Mouse (Mus musculus) E14TG2a.4 (cell line): ENCODE measurements around the gene Lars2.
A peak's percentile ranks its signal among the peaks of the same experiment; 100 is the strongest.

Experiments
- H3K27me3 ChIP-seq: 2 replicates; pipeline ENCODE4 v1.6.1; 2014; ENCODE audit warnings: low read length, control low read depth; ENCODE audit not compliant: insufficient read depth
- H3K36me3 ChIP-seq: 2 replicates; pipeline ENCODE4 v1.6.1; 2014; ENCODE audit warnings: low read length, control low read depth; ENCODE audit not compliant: insufficient read depth
- H3K4me1 ChIP-seq: replicated peaks from 2 replicates; pipeline ENCODE4 v1.6.1; 2014; ENCODE audit warnings: low read depth, low read length, control low read depth
- H3K4me3 ChIP-seq: replicated peaks from 2 replicates; pipeline ENCODE4 v1.5.1; 2014; ENCODE audit warnings: mild to moderate bottlenecking, low read length
- H3K9me3 ChIP-seq: 2 replicates; pipeline ENCODE4 v1.6.1; 2014; ENCODE audit warnings: low read length, control low read depth
- CTCF ChIP-seq: conservative IDR thresholded peaks from 2 replicates; pipeline ENCODE4 v1.5.1; 2014; ENCODE audit warnings: low read length
- NANOG ChIP-seq: IDR thresholded peaks from 2 replicates; pipeline ENCODE4 v1.6.1; 2014; ENCODE audit warnings: borderline replicate concordance, low read length, mixed read lengths
- POU5F1 ChIP-seq: IDR thresholded peaks from 2 replicates; pipeline ENCODE4 v1.6.1; 2014; ENCODE audit warnings: low read length, borderline replicate concordance

Gene Lars2

DNA sequence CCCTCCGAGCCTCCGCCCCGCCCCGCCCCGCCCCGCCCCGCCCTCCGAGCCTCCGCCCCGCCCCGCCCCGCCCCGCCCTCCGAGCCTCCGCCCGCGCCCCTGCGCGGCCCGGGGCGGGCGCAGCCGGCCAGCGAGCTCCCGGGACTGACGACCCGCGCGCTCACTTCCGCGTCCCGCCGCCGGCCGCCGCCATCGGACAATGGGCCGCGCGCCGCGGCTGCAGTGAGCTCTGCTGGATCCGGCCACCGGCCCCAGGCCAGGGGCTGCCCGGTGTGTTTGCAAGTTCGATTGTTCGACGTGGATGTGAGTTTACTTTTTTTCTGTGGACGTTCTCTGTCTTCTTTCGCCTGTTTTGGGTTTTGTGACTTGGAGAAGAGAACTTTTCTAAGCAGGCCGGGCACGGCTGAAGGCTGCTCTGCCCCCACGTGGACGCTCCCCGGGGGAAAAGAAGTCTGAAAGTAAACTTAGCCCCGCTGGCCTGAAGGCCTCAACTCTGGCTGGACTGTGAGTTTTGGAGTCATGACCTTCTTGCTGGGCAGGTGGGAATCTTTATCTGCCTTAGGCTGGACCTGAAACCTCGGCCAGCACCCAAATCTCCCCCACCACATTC, 112.0 kb downstream of the Lars2 start, which contains the start of gene Limd1:
TSS of gene Limd1 (plus strand) at position 121 of the 610 bp plus-strand sequence.
- peaks cover 29% of the 10 kb centered on the region for H3K4me1 ChIP-seq
- peaks cover 9% of the 10 kb centered on the region; the same call in 1 of the 2 replicates for H3K27me3 ChIP-seq
- H3K36me3 ChIP-seq: peaks cover 23% of the 10 kb centered on the region
- no peak for TF ChIP-seq POU5F1
- no peak for TF ChIP-seq CTCF
- TF ChIP-seq NANOG: no peak
- no peaks in the 10 kb centered on the region for H3K9me3 ChIP-seq
- peak within 1 kb of the TSS; percentile 81 for H3K4me3 ChIP-seq

DNA sequence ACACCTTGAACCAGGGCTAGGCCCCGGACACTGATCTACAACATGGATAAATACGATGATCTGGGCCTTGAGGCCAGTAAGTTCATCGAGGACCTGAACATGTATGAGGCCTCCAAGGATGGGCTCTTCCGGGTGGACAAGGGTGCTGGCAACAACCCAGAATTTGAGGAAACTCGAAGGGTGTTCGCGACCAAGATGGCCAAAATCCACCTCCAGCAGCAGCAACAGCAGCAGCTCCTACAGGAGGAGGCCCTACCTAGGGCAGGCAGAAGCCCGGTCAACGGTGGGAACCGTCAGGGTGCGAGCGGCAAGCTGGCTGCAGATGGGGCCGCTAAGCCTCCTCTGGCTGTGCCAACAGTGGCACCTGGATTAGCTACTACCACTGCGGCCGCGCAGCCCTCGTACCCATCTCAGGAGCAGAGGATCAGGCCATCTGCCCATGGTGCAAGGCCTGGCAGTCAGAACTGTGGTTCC, 112.5 kb downstream of the Lars2 start:
- TF ChIP-seq POU5F1 (no peak), NANOG (no peak), CTCF (no peak)
- H3K27me3 ChIP-seq: peaks cover 9% of the 10 kb centered on the region; the same call in 1 of the 2 replicates
- peaks cover 29% of the 10 kb centered on the region for H3K4me1 ChIP-seq
- peaks cover 25% of the 10 kb centered on the region for H3K36me3 ChIP-seq
- peak overlapping the region; percentile 81 for H3K4me3 ChIP-seq
- no peaks in the 10 kb centered on the region for H3K9me3 ChIP-seq

DNA sequence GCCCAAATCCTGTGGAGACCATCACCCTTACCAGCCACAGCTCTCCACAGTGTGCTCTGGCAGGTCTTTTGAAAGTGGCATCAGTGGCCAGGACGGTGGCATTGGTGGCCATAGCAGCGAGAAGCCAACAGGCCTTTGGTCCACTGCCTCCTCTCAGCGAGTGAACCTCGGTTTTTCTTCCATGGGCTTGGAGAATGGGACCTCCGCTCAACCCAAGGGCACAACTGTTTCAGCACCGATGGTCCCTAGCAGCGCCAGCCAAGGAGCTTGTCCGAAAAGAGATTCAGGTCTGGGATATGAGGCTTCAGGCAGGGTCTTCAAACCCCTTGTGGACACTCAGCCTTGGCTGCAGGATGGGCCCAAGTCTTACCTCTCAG, 113.1 kb downstream of the Lars2 start:
- no peak for TF ChIP-seq POU5F1
- peaks cover 29% of the 10 kb centered on the region for H3K4me1 ChIP-seq
- no peak overlapping the region; the same call in 1 of the 2 replicates for H3K4me3 ChIP-seq
- peaks cover 31% of the 10 kb centered on the region for H3K36me3 ChIP-seq
- H3K9me3 ChIP-seq: no peaks in the 10 kb centered on the region
- peaks cover 9% of the 10 kb centered on the region; the same call in 1 of the 2 replicates for H3K27me3 ChIP-seq

DNA sequence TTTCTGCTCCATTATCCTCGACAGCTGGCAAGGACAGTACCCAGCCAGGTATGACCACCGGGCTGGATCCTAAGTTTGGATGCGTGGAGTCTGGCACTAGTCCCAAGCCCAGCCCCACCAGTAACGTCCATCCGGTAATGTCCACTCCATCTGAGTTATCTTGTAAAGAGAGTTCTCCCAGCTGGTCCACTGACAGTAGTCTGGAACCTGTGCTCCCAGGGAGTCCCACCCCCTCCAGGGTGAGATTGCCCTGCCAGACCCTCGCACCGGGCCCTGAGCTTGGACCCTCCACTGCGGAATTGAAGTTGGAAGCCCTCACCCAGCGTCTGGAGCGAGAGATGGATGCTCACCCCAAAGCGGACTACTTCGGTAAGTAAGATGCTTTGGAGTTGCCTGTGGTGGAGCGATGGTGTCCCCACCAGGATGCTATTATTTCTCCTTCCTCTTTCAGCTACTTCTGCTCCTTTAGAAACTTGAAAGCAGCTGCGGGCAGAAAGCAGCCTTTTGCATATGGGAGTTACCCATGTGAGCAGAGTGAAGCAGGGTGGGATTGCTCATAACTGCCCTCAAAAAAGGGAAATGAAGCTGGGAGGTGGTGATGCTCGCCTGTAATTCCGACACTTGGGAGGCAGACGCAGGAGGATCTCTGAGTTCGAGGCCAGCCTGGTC, 113.7 kb downstream of the Lars2 start:
- Histone ChIP-seq H3K9me3 (no peaks in the 10 kb centered on the region), H3K4me1 (peaks cover 29% of the 10 kb centered on the region), H3K27me3 (peaks cover 9% of the 10 kb centered on the region; the same call in 1 of the 2 replicates), H3K36me3 (peaks cover 32% of the 10 kb centered on the region), H3K4me3 (no peak overlapping the region)
- TF ChIP-seq POU5F1 (no peak), NANOG (no peak), CTCF (no peak)

DNA sequence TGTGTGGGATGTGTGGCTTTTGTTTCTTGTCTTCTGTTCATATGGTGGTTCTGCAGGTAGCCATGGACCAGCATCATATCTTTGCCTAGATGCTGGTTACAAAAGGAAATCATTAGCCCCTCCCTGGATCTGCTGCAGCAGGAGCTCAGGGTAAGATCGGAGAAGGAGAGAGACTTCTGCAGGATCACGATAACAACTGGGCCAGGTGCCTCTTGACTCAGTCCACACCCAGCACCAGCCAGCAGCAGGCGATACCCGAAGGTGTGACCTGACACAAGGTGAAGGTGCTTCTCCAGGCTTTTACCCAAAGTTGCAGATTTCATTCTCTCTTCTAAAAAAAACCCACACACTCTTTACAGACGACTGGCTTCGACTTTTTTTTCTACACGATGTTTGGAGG, 114.4 kb downstream of the Lars2 start:
- Histone ChIP-seq H3K36me3 (peaks cover 39% of the 10 kb centered on the region), H3K4me3 (no peak overlapping the region), H3K27me3 (peaks cover 9% of the 10 kb centered on the region; the same call in 1 of the 2 replicates), H3K4me1 (peaks cover 29% of the 10 kb centered on the region), H3K9me3 (no peaks in the 10 kb centered on the region)
- no peak for TF ChIP-seq NANOG
- TF ChIP-seq POU5F1: no peak
- TF ChIP-seq CTCF: no peak

DNA sequence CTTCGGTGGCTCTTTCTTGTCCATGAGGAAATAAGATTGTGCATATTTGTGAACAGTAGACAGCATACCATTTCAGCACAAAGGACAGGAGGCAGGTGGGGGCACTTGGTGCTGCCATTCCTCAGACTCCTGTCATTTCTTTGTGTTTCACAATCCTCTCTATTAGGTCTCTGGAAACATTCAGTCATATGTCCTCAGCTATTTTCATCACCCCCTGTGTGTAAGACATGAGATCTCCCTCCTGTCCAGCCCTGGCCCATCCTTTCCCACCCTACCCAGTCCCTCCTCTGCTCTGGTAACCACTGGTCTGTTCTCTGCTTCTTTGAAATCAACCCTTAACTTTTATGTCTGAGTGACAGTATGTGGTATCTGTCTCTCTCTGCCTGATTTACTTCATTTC, 116.9 kb downstream of the Lars2 start:
- Histone ChIP-seq H3K27me3 (peaks cover 9% of the 10 kb centered on the region; the same call in 1 of the 2 replicates), H3K4me1 (peaks cover 29% of the 10 kb centered on the region), H3K9me3 (no peaks in the 10 kb centered on the region), H3K36me3 (peaks cover 47% of the 10 kb centered on the region), H3K4me3 (no peak overlapping the region)
- TF ChIP-seq NANOG: no peak
- TF ChIP-seq POU5F1: no peak
- no peak for TF ChIP-seq CTCF

DNA sequence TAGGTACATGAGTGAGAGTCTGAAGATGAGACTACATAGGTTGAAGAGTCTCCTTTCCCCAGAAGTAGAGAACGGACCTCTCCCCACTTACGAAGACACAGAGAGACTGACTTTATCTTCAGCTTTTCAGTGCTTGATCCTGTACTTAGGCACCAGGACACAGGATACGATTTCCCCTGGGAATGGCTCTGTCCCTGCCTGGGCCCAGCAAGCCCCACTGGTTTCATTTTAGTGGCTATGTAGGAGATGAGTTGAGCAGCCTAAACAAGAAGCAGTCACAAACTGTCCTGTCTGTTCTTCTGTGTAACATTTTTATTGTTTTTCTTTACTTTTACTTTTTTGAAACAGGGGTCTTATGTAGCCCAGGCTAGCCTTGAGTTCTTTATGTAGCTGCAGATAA, 118.1 kb downstream of the Lars2 start:
- Histone ChIP-seq H3K4me1 (peaks cover 21% of the 10 kb centered on the region), H3K9me3 (no peaks in the 10 kb centered on the region), H3K4me3 (no peak overlapping the region), H3K27me3 (peaks cover 7% of the 10 kb centered on the region; the same call in 1 of the 2 replicates), H3K36me3 (peaks cover 43% of the 10 kb centered on the region)
- no peak for TF ChIP-seq NANOG
- no peak for TF ChIP-seq CTCF
- no peak for TF ChIP-seq POU5F1

DNA sequence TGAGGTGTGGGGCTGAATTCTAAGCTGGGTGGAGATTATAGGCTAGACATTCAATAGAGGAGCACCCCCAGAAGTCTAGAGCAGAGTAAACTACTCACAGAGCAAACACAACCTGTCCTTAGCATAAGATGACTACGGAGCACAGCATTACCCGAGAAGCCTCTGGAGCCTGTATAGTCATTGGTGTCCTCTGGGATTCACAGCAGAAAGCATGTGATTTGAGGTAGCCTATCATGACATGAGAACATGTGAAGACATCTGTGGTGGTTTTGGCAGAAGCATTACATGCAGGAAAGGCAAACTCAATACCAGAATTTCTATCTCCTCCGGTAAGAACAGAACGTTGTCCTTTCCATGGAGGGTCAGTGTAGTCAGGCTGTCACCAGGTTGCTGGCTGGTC, 118.8 kb downstream of the Lars2 start:
- Histone ChIP-seq H3K36me3 (peaks cover 36% of the 10 kb centered on the region), H3K4me3 (no peak overlapping the region), H3K9me3 (no peaks in the 10 kb centered on the region), H3K27me3 (no peaks in the 10 kb centered on the region; the same call in 1 of the 2 replicates), H3K4me1 (peaks cover 17% of the 10 kb centered on the region)
- TF ChIP-seq NANOG (no peak), CTCF (no peak), POU5F1 (no peak)

DNA sequence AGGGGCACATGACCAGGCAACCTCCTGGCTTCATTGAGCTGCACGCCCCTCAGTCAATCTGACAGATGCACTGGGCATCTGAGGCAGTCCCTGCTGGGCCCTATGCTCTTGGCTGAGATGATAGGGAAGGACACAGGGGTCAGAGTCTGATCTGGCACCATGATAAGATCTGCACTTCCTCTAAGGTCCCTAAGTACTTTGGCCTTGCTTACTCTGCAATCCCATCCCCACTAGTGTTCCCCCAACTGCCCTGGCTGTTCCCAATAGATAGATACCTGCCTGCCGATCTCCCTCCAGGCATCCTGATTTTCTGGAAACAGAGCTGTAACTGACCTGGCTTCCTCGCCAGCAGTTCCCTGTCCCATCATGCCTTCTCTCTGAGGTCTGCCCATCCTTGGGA, 119.9 kb downstream of the Lars2 start:
- no peak overlapping the region for H3K4me3 ChIP-seq
- H3K36me3 ChIP-seq: peaks cover 25% of the 10 kb centered on the region; the same call in 1 of the 2 replicates
- no peaks in the 10 kb centered on the region for H3K9me3 ChIP-seq
- H3K4me1 ChIP-seq: peaks cover 25% of the 10 kb centered on the region
- H3K27me3 ChIP-seq: no peaks in the 10 kb centered on the region
- TF ChIP-seq NANOG: no peak
- no peak for TF ChIP-seq CTCF
- no peak for TF ChIP-seq POU5F1
